Mouse (Mus musculus) midbrain, embryonic 14.5 days (tissue): ENCODE results near the gene Csrnp1. TPM values are rescaled to one million over a fixed set of nuclear protein-coding genes. Genes with fewer than 3 reads are reported as not detected.
A peak's percentile ranks its signal among the peaks of the same experiment; 100 is the strongest.

Experiments used
- ATAC-seq: fragments of 200-750 bp; cut with Nextera tagmentation; 2 replicates; pipeline ENCODE4 v1.8.0; 2017; ENCODE audit warnings: moderate number of reproducible peaks, moderate library complexity; ENCODE audit not compliant: low FRiP score, low TSS enrichment
- DNase-seq: peaks from one replicate; pipeline ENCODE4 v3.0.0-alpha.2; 2015
- H3K27ac ChIP-seq: fragments of 300-500 bp; sonication (generic); replicated peaks from 2 replicates; pipeline ENCODE4 v1.5.1; 2014; ENCODE audit warnings: mild to moderate bottlenecking, low read depth, low read length, moderate library complexity
- H3K27me3 ChIP-seq: fragments of 300-500 bp; sonication (generic); 2 replicates; pipeline ENCODE4 v1.6.1; 2014; ENCODE audit warnings: low read length, control low read depth, mixed read lengths; ENCODE audit not compliant: control insufficient read depth, insufficient read depth
- H3K36me3 ChIP-seq: fragments of 300-500 bp; sonication (generic); 2 replicates; pipeline ENCODE4 v1.6.1; 2014; ENCODE audit warnings: low read length, control low read depth; ENCODE audit not compliant: control insufficient read depth, insufficient read depth
- H3K4me1 ChIP-seq: fragments of 300-500 bp; sonication (generic); 2 replicates; pipeline ENCODE4 v1.6.1; 2014; ENCODE audit warnings: mild to moderate bottlenecking, antibody characterized with exemption, low read length, control low read depth; ENCODE audit not compliant: control insufficient read depth, insufficient read depth
- H3K4me2 ChIP-seq: fragments of 300-500 bp; sonication (generic); 2 replicates; pipeline ENCODE4 v1.6.1; 2014; ENCODE audit warnings: mild to moderate bottlenecking, low read length, moderate library complexity
- H3K4me3 ChIP-seq: fragments of 300-500 bp; sonication (generic); replicated peaks from 2 replicates; pipeline ENCODE4 v1.5.1; 2014; ENCODE audit warnings: low read depth, low read length
- H3K9ac ChIP-seq: fragments of 300-500 bp; sonication (generic); replicated peaks from 2 replicates; pipeline ENCODE4 v1.6.1; 2014; ENCODE audit warnings: mild to moderate bottlenecking, low read length, moderate library complexity
- H3K9me3 ChIP-seq: fragments of 300-500 bp; sonication (generic); 2 replicates; pipeline ENCODE4 v1.6.1; 2016; ENCODE audit warnings: low read length, control low read depth, mixed read lengths; ENCODE audit not compliant: control insufficient read depth
- WGBS: fragments of 180-500 bp; shearing (Covaris S2); extraction: QIAGEN DNeasy Blood & Tissue Kit; methylation state at CpG from one replicate; pipeline ENCODE4 v1.1.7; 2014; 5-methylcytosine and 5-hydroxymethylcytosine counted together
- polyA plus RNA-seq: library from polyadenylated mRNA; unstranded; fragments of >200 nt; fragmentation: Nextera tagmentation; extraction: Ambion mirVana; gene quantifications from 2 replicates; pipeline ENCODE4 v1.2.1, GENCODE M21; 2014

The Csrnp1 gene
- polyA plus RNA-seq, 1 experiment from 2014 or later = 0.67 TPM

DNA sequence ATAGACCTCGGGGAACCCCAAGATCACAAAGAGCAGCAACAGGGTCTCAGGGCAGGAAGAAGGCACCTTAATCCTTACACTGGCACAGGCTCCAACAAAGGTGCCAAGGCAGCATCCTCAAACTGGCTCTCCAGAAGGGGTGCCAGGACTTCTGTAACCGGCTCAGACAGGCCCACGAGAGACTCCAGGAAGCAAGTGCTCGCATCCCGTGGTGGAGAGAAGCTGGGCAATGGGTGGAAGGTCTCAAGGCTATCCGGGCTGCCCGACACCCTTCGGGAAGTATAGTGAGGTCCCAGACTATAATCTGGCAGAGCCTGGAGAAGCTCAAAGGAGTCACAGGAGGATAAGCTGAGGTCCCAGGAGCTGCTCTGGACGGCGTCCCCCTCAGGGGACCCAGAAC lies 12.3 kb downstream of the Csrnp1 start:
- no peak for DNase-seq
- H3K27ac ChIP-seq = no peak overlapping the region

GRCm38 (mm10) chr9:119970763-119971656 lies 13.4 kb downstream of the Csrnp1 start:
- Histone ChIP-seq H3K9ac (no peak overlapping the region), H3K27ac (peak overlapping the region; percentile 37; the same call in 1 of the 2 replicates), H3K9me3 (no peaks in the 10 kb centered on the region), H3K4me1 (0 out of 2 replicates have a peak, but pooled peaks cover 6% of the 10 kb centered on the region), H3K4me2 (no peak overlapping the region), H3K27me3 (no peaks in the 10 kb centered on the region), H3K4me3 (no peak overlapping the region), H3K36me3 (no peaks in the 10 kb centered on the region)
- 78% methylated on average over 7 of the region's 7 CpGs for WGBS
- DNase-seq = peak; percentile 53
- 0 out of 2 replicates have a peak, but pooled peaks have one; percentile 17 for ATAC-seq

More for the DNA sequence above, 12.3 kb downstream of the Csrnp1 start:
- 0 out of 2 replicates have a peak, but pooled peaks cover 6% of the 10 kb centered on the region for H3K4me1 ChIP-seq
- WGBS = 92% methylated on average over 10 of the region's 10 CpGs
- no peaks in the 10 kb centered on the region for H3K36me3 ChIP-seq
- H3K4me3 ChIP-seq = no peak overlapping the region
- no peaks in the 10 kb centered on the region for H3K9me3 ChIP-seq
- no peak overlapping the region for H3K4me2 ChIP-seq
- H3K9ac ChIP-seq = no peak overlapping the region
- no peaks in the 10 kb centered on the region for H3K27me3 ChIP-seq
- no peak for ATAC-seq

GRCm38 (mm10) chr9:119970221-119970620 lies 14.2 kb downstream of the Csrnp1 start:
- Histone ChIP-seq H3K4me2 (no peak overlapping the region), H3K9me3 (no peaks in the 10 kb centered on the region), H3K27ac (0 out of 2 replicates have a peak overlapping the region, but pooled peaks have one; percentile 37), H3K4me1 (0 out of 2 replicates have a peak, but pooled peaks cover 6% of the 10 kb centered on the region), H3K4me3 (no peak overlapping the region), H3K27me3 (no peaks in the 10 kb centered on the region), H3K9ac (no peak overlapping the region), H3K36me3 (no peaks in the 10 kb centered on the region)
- DNase-seq = peak; percentile 31
- WGBS = 51% methylated on average over 6 of the region's 6 CpGs
- ATAC-seq = no peak

GRCm38 (mm10) chr9:119969811-119970210 lies 14.6 kb downstream of the Csrnp1 start:
- WGBS = 91% methylated on average over 7 of the region's 7 CpGs
- Histone ChIP-seq H3K4me1 (0 out of 2 replicates have a peak, but pooled peaks cover 6% of the 10 kb centered on the region), H3K27me3 (no peaks in the 10 kb centered on the region), H3K27ac (no peak overlapping the region), H3K9me3 (no peaks in the 10 kb centered on the region), H3K36me3 (no peaks in the 10 kb centered on the region), H3K9ac (no peak overlapping the region), H3K4me2 (no peak overlapping the region), H3K4me3 (no peak overlapping the region)
- DNase-seq (no peak), ATAC-seq (no peak)

DNA sequence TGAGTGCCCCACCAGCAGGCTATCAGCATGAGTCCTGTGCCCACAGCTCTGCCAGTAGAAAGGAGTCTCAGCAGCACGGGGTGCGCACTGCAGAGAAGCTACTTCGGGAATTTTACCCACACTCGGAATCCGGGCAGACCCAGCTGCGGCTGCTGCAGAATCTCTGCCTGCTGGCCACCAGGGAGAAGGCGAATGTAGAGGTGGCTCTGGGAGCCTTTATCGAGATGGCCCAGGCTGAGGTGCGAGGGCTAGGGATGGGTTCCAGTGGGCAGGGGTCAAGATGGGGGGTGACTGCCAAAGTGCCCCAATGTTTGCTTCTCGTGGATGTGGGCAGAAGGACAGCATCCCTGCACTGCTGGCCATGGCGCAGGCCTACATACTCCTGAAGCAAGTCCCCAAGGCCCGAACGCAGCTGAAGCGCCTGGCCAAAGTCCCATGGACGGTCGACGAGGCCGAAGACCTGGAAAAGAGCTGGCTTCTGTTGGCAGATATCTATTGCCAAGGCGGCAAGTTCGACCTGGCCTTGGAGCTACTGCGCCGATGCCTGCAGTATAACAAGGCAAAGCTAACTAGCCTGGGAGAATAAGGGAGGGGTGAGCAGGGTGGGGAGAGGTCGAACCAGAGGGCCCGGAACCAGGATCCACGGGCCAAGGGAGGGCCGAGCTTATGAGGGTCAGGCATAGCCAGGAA lies 18.1 kb downstream of the Csrnp1 start:
- Histone ChIP-seq H3K9ac (no peak overlapping the region), H3K4me3 (no peak overlapping the region), H3K4me1 (0 out of 2 replicates have a peak, but pooled peaks cover 6% of the 10 kb centered on the region), H3K27ac (no peak overlapping the region), H3K27me3 (no peaks in the 10 kb centered on the region; the same call in 1 of the 2 replicates), H3K36me3 (no peaks in the 10 kb centered on the region), H3K4me2 (no peak overlapping the region), H3K9me3 (no peaks in the 10 kb centered on the region)
- DNase-seq (no peak), ATAC-seq (no peak)
- 89% methylated on average over 26 of the region's 26 CpGs for WGBS

GRCm38 (mm10) chr9:119965186-119965585 lies 19.3 kb downstream of the Csrnp1 start:
- no peaks in the 10 kb centered on the region for H3K4me1 ChIP-seq
- ATAC-seq (no peak), DNase-seq (no peak)
- no peak overlapping the region for H3K4me3 ChIP-seq
- H3K9ac ChIP-seq = no peak overlapping the region
- no peaks in the 10 kb centered on the region; the same call in 1 of the 2 replicates for H3K27me3 ChIP-seq
- H3K4me2 ChIP-seq = no peak overlapping the region
- H3K36me3 ChIP-seq = no peaks in the 10 kb centered on the region
- WGBS = 80% methylated on average over 3 of the region's 3 CpGs
- H3K9me3 ChIP-seq = no peaks in the 10 kb centered on the region
- no peak overlapping the region for H3K27ac ChIP-seq

DNA sequence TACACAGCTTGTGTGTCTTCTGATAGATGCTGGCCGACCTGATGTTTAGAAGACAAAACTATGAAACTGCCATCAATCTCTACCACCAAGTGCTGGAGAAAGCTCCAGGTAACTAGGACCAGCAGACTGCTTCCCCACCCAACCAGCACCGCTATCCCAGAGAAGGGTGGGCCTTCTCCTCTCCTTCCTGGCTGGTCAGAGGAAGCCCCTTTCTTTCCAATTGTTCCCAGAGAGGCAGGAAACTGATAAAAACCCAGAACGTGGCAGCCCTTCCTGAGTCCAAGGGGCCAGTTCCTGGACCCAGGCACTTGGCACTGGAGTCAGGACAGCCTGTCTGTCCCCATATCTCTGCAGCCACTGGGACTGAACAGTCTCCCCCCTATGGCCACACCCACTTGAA lies 20.3 kb downstream of the Csrnp1 start:
- ATAC-seq (no peak), DNase-seq (no peak)
- Histone ChIP-seq H3K27ac (no peak overlapping the region), H3K4me2 (no peak overlapping the region), H3K4me1 (no peaks in the 10 kb centered on the region), H3K4me3 (no peak overlapping the region), H3K36me3 (no peaks in the 10 kb centered on the region), H3K9ac (no peak overlapping the region), H3K9me3 (no peaks in the 10 kb centered on the region), H3K27me3 (no peaks in the 10 kb centered on the region; the same call in 1 of the 2 replicates)
- WGBS = 85% methylated on average over 3 of the region's 3 CpGs

GRCm38 (mm10) chr9:119962987-119963667 lies 21.3 kb downstream of the Csrnp1 start:
- peak; percentile 69 for DNase-seq
- Histone ChIP-seq H3K4me2 (no peak overlapping the region; the same call in 1 of the 2 replicates), H3K9ac (no peak overlapping the region), H3K27me3 (no peaks in the 10 kb centered on the region; the same call in 1 of the 2 replicates), H3K36me3 (no peaks in the 10 kb centered on the region), H3K9me3 (no peaks in the 10 kb centered on the region), H3K4me3 (no peak overlapping the region), H3K4me1 (no peaks in the 10 kb centered on the region), H3K27ac (no peak overlapping the region)
- no peak for ATAC-seq
- 12% methylated on average over 21 of the region's 21 CpGs for WGBS
